Mouse (Mus musculus) intestine, embryonic 14.5 days (tissue): ENCODE measurements around the gene Eif3l. TPM values are rescaled to one million over a fixed set of nuclear protein-coding genes. Genes with fewer than 3 reads are reported as not detected.

Experiments
- ATAC-seq: fragments of 200-750 bp; cut with Nextera tagmentation; replicated peaks from 2 replicates; pipeline ENCODE4 v1.8.0; 2017; ENCODE audit warnings: low read depth, moderate number of reproducible peaks, moderate TSS enrichment, moderate library complexity; ENCODE audit not compliant: low FRiP score, low TSS enrichment
- DNase-seq: peaks from one replicate; pipeline ENCODE4 v3.0.0-alpha.2; 2018; ENCODE audit warnings: low spot score
- H3K27ac ChIP-seq: fragments of 300-500 bp; sonication (generic); 2 replicates; pipeline ENCODE4 v1.5.1; 2014; ENCODE audit warnings: low read depth, mild to moderate bottlenecking, control low read depth
- H3K27me3 ChIP-seq: fragments of 300-500 bp; sonication (generic); replicated peaks from 2 replicates; pipeline ENCODE4 v1.6.1; 2014; ENCODE audit warnings: low read length, control low read depth; ENCODE audit not compliant: control insufficient read depth, insufficient read depth
- H3K36me3 ChIP-seq: fragments of 300-500 bp; sonication (generic); 2 replicates; pipeline ENCODE4 v1.6.1; 2014; ENCODE audit warnings: low read length, control low read depth; ENCODE audit not compliant: control insufficient read depth, insufficient read depth
- H3K4me1 ChIP-seq: fragments of 300-500 bp; sonication (generic); replicated peaks from 2 replicates; pipeline ENCODE4 v1.6.1; 2014; ENCODE audit warnings: low read length, control low read depth, mixed read lengths; ENCODE audit not compliant: control insufficient read depth, insufficient read depth
- H3K4me2 ChIP-seq: fragments of 300-500 bp; sonication (generic); 2 replicates; pipeline ENCODE4 v1.6.1; 2014; ENCODE audit warnings: low read length
- H3K4me3 ChIP-seq: fragments of 300-500 bp; sonication (generic); 2 replicates; pipeline ENCODE4 v1.5.1; 2014; ENCODE audit warnings: low read depth, low read length, control low read depth, mixed read lengths
- H3K9ac ChIP-seq: fragments of 300-500 bp; sonication (generic); 2 replicates; pipeline ENCODE4 v1.6.1; 2014; ENCODE audit warnings: mild to moderate bottlenecking, low read length
- H3K9me3 ChIP-seq: fragments of 300-500 bp; sonication (generic); 2 replicates; pipeline ENCODE4 v1.6.1; 2016; ENCODE audit warnings: low read length, control low read depth; ENCODE audit not compliant: control insufficient read depth
- WGBS: fragments of 180-500 bp; shearing (Covaris S2); extraction: QIAGEN DNeasy Blood & Tissue Kit; methylation state at CpG from one replicate; pipeline ENCODE4 v1.1.7; 2014; 5-methylcytosine and 5-hydroxymethylcytosine counted together
- polyA plus RNA-seq: library from polyadenylated mRNA; unstranded; fragments of >200 nt; fragmentation: Nextera tagmentation; extraction: Ambion mirVana; gene quantifications from 2 replicates; pipeline ENCODE4 v1.2.1, GENCODE M21; 2014

Eif3l gene
- polyA plus RNA-seq, 1 experiment from 2014 or later: 244 TPM

DNA sequence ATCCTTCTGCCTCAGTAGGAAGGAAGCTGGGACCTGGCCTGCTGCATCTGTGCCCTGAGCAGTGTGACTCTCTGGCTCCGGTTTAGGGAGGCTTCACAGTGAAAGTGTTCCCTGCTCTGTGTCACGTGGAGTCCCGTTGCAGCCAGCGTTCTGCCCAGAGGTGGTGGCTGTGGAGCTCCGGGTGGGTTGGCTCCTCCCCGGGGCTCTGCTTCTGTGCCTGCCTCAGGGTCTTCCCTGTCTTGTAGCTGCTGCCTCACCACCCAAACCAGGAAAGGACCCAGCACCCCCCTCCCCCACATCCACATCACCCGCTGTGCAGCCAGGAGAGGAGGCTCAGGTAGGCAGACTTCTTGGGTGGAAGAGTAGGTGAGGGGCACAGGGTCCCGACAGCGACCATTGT, 44.5 kb downstream of the Eif3l start:
- Histone ChIP-seq H3K27me3 (no peaks in the 10 kb centered on the region), H3K4me1 (no peaks in the 10 kb centered on the region), H3K36me3 (peaks cover 90% of the 10 kb centered on the region), H3K4me2 (no peak overlapping the region), H3K9ac (no peak overlapping the region), H3K4me3 (no peak overlapping the region), H3K9me3 (no peaks in the 10 kb centered on the region), H3K27ac (no peak overlapping the region)
- 74% methylated on average over 9 of the region's 9 CpGs for WGBS
- no peak for DNase-seq
- ATAC-seq: no peak

DNA sequence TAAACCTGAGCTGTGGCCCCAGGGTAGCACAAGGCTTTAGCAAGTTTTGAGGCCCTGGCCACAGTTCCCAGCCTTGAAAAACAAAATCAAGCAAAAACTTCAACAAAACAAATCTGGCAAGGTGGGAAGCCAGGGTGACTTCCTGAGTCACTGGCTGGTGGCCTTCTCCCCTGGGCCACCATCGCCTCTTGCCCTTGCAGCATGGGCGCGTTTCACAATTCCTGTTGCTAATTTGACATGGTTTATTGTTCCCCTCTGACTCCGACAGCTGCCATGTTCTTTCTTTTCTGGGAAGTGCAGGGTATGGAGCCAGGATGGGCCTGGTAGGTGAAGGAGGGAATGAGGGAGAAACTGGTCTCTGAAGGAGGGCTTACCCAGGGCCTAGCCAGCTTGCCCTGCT, 47.1 kb downstream of the Eif3l start:
- DNase-seq (no peak), ATAC-seq (no peak)
- no peak overlapping the region for H3K9ac ChIP-seq
- WGBS: 79% methylated on average over 4 of the region's 4 CpGs
- H3K4me1 ChIP-seq: no peaks in the 10 kb centered on the region
- no peaks in the 10 kb centered on the region for H3K9me3 ChIP-seq
- no peaks in the 10 kb centered on the region for H3K27me3 ChIP-seq
- no peak overlapping the region for H3K4me2 ChIP-seq
- no peak overlapping the region for H3K4me3 ChIP-seq
- H3K36me3 ChIP-seq: peaks cover 91% of the 10 kb centered on the region
- no peak overlapping the region for H3K27ac ChIP-seq

DNA sequence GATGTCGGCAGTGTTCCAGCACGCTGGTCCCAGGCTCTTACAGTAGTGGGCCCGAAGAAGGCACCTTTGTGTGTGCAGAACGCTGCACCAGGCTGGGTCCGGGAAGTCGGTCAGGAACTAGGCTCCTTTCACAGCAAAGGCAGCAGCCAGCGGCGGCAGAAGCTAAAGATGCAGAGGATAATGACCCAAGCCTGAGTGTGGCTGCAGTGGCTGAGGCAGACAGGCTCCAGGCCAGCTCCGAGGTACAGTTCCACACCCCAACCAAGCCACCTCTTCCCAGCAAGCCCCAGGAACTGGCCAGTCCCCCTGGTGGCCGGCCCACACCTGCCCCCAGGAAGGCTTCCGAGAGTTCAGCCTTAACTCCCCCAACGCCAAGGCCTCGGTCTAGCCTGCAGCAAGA, 47.6 kb downstream of the Eif3l start:
- H3K27ac ChIP-seq: no peak overlapping the region
- no peak overlapping the region for H3K4me2 ChIP-seq
- no peak overlapping the region for H3K4me3 ChIP-seq
- H3K36me3 ChIP-seq: peaks cover 91% of the 10 kb centered on the region
- no peak overlapping the region for H3K9ac ChIP-seq
- H3K9me3 ChIP-seq: no peaks in the 10 kb centered on the region
- no peaks in the 10 kb centered on the region for H3K27me3 ChIP-seq
- DNase-seq (no peak), ATAC-seq (no peak)
- 82% methylated on average over 13 of the region's 13 CpGs for WGBS
- no peaks in the 10 kb centered on the region for H3K4me1 ChIP-seq

DNA sequence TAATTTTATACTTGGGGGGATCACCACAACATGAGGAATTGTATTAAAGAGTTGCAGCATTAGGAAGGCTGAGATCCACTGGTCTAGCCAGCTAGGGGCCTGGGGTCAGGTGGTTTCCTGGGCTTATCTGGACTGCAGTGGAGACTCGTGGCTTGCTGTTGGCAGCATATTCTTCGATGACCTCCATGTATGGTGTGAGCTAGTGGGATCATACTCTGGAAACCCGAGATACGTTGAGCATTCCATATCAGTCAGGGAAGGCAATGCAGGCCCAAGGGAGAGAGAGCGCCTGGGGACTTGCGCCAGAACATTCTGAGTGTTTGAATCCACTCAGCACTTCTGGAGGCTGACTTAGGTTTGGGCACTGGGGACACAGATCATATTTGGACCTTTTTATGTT, 48.8 kb downstream of the Eif3l start:
- Histone ChIP-seq H3K4me3 (no peak overlapping the region), H3K36me3 (peaks cover 84% of the 10 kb centered on the region), H3K4me1 (no peaks in the 10 kb centered on the region), H3K4me2 (no peak overlapping the region), H3K9me3 (no peaks in the 10 kb centered on the region), H3K9ac (no peak overlapping the region), H3K27me3 (no peaks in the 10 kb centered on the region), H3K27ac (no peak overlapping the region)
- ATAC-seq: no peak
- no peak for DNase-seq
- 85% methylated on average over 6 of the region's 6 CpGs for WGBS

DNA sequence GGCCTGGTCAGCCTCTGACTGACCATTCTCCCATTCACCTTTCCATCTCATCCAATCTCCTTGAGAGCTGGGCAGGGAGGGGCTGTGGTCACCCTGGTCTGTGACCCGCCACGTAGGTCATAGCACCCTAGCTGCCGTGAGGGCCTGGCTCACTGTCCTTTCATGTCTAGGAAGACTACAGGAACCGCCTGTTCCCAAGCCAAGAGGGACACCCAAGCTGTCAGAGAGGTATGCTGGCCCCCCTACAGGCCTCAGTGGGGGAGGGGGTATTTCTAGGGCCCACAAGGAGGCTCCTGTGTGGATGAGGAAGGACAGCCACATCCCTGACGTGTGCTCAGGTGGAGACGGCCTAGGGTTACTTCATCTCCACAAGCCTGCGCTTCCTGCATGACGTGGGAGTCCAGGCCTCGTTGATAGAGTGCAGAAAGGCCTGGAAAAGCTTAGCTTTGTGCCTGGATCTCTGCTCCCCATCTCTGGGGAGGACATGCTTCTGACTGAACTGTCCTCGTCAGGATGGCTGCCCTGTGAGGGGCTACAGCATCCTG, 49.4 kb downstream of the Eif3l start:
- no peak overlapping the region for H3K9ac ChIP-seq
- H3K9me3 ChIP-seq: no peaks in the 10 kb centered on the region
- H3K4me3 ChIP-seq: no peak overlapping the region
- no peak for ATAC-seq
- 85% methylated on average over 10 of the region's 10 CpGs for WGBS
- DNase-seq: no peak
- peaks cover 80% of the 10 kb centered on the region for H3K36me3 ChIP-seq
- H3K4me2 ChIP-seq: no peak overlapping the region
- no peak overlapping the region for H3K27ac ChIP-seq
- no peaks in the 10 kb centered on the region for H3K4me1 ChIP-seq
- H3K27me3 ChIP-seq: no peaks in the 10 kb centered on the region

DNA sequence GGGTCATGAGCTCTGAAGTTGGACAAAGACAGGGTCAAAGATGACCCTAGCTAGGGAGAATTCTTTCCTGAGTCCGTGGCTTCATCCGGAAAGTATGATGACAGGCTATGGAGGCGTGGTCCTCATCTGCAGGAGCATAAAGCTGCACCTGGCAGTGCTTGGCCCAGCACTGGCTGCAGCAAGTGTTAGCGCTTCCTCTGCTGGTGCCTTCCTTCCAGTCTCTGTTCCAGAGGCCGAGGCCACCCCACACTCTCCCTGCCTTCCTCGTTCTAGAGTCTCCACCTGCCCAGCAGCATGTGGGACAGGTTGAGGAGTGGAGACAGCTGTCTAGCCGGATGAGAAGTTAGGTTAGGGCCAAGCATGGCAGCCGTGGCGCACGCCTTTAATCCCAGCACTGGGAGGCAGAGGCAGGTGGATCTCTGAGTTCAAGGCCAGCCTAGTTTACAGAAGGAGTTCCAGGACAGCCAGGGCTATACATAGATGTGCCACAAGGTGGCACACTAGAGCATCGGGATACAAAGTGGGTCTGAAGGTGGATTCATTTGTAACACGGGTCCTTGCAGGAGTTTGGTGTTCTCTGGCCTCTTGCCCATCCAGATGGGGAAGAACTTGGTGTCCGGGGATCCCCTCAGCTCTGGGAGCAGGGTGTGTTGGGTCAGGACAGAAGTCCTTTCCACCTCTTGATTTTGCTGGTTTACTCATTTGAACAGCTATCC, 51.4 kb downstream of the Eif3l start:
- peaks cover 80% of the 10 kb centered on the region for H3K36me3 ChIP-seq
- ATAC-seq (no peak), DNase-seq (no peak)
- WGBS: 81% methylated on average over 13 of the region's 13 CpGs
- H3K9ac ChIP-seq: no peak overlapping the region
- H3K27ac ChIP-seq: no peak overlapping the region
- H3K27me3 ChIP-seq: no peaks in the 10 kb centered on the region
- H3K4me3 ChIP-seq: no peak overlapping the region
- no peaks in the 10 kb centered on the region for H3K4me1 ChIP-seq
- no peaks in the 10 kb centered on the region for H3K9me3 ChIP-seq
- no peak overlapping the region for H3K4me2 ChIP-seq

DNA sequence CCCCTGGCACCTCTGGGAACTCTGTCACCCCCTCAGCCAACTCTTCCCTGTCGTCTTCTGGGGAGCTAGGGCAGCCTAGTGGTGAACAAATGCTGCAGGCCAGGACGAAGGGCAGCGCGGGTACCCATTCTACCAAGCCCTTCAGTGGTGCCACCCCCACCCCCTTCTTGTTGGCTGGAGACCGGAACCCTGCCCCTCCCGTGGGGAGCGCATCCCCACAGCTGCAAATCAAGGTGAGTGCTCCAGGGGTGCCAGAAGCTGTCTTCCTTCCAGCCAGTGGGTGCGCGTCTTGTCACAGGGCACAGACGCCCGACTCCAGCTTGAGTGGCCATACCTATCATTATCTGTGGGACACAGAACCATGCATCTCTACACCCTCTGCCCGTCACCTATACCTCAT, 52.1 kb downstream of the Eif3l start:
- Histone ChIP-seq H3K27me3 (no peaks in the 10 kb centered on the region), H3K9ac (no peak overlapping the region), H3K27ac (no peak overlapping the region), H3K36me3 (peaks cover 80% of the 10 kb centered on the region), H3K4me2 (no peak overlapping the region), H3K4me3 (no peak overlapping the region), H3K9me3 (no peaks in the 10 kb centered on the region), H3K4me1 (no peaks in the 10 kb centered on the region)
- no peak for ATAC-seq
- 92% methylated on average over 12 of the region's 12 CpGs for WGBS
- no peak for DNase-seq

DNA sequence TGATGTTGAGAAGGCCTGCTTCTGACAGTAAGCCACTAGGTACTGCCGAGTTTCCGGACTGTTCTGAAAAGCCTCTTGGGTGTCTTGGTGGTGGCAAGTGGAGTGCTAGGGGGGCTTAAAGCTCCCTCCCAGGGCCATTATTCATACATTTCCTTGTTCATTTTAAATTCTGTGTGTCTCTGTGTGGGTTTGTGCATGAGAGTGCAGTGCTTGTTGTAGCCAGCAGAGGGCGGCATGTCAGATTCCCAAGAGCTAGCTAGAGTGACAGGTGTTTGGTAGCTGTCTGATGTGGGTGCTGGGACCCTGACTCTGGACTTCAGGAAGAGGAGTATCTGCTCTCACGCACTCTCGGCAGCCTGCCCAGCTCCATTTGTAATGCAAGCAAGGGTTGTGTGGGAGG, 53.2 kb downstream of the Eif3l start:
- H3K36me3 ChIP-seq: peaks cover 80% of the 10 kb centered on the region
- no peak overlapping the region for H3K4me2 ChIP-seq
- no peaks in the 10 kb centered on the region for H3K27me3 ChIP-seq
- no peak overlapping the region for H3K4me3 ChIP-seq
- WGBS: 88% methylated on average over 5 of the region's 5 CpGs
- ATAC-seq (no peak), DNase-seq (no peak)
- no peaks in the 10 kb centered on the region for H3K9me3 ChIP-seq
- no peaks in the 10 kb centered on the region for H3K4me1 ChIP-seq
- H3K27ac ChIP-seq: no peak overlapping the region
- H3K9ac ChIP-seq: no peak overlapping the region

DNA sequence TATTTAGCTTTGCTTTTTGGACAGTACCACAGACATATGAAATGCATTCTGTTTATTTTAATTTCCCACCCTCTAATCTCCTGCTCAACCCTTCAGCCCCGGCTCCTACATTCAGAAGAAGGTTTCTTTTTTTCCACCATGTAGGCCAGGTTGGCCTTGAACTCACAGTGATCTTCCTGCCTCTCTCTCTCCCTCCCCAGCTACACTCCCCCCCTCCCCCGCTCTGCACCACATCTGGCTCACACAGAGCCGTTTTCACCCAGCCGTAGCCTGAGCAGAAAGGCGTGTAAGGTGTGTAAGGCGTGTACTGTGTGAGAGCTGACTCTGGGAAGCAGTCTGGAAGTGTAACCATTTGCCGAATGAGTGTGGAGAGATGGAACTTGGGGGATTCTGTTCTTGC, 54.3 kb downstream of the Eif3l start:
- Histone ChIP-seq H3K36me3 (peaks cover 84% of the 10 kb centered on the region), H3K9me3 (no peaks in the 10 kb centered on the region), H3K4me1 (no peaks in the 10 kb centered on the region), H3K9ac (no peak overlapping the region), H3K27me3 (no peaks in the 10 kb centered on the region), H3K27ac (no peak overlapping the region), H3K4me3 (no peak overlapping the region), H3K4me2 (no peak overlapping the region)
- DNase-seq: no peak
- ATAC-seq: no peak
- WGBS: 73% methylated on average over 7 of the region's 7 CpGs
